Mouse (Mus musculus) forebrain, embryonic 15.5 days (tissue): ENCODE data around the gene Zfp652. TPM values are rescaled to one million over a fixed set of nuclear protein-coding genes. Genes with fewer than 3 reads are reported as not detected.

Experiments
- ATAC-seq: fragments of 200-750 bp; cut with Nextera tagmentation; replicated peaks from 2 replicates; pipeline ENCODE4 v1.8.0; 2017; ENCODE audit warnings: mild to moderate bottlenecking, moderate TSS enrichment, moderate library complexity
- H3K27ac ChIP-seq: fragments of 300-500 bp; sonication (generic); replicated peaks from 2 replicates; pipeline ENCODE4 v1.5.1; 2015; ENCODE audit warnings: mild to moderate bottlenecking, inconsistent platforms
- H3K27me3 ChIP-seq: fragments of 300-500 bp; sonication (generic); 2 replicates; pipeline ENCODE4 v1.6.1; 2015; ENCODE audit warnings: inconsistent platforms
- H3K36me3 ChIP-seq: fragments of 300-500 bp; sonication (generic); 2 replicates; pipeline ENCODE4 v1.6.1; 2015; ENCODE audit warnings: mild to moderate bottlenecking, inconsistent platforms
- H3K4me1 ChIP-seq: fragments of 300-500 bp; sonication (generic); 2 replicates; pipeline ENCODE4 v1.6.1; 2015; ENCODE audit warnings: inconsistent platforms
- H3K4me2 ChIP-seq: fragments of 300-500 bp; sonication (generic); replicated peaks from 2 replicates; pipeline ENCODE4 v1.6.1; 2015; ENCODE audit warnings: mild to moderate bottlenecking, inconsistent platforms
- H3K4me3 ChIP-seq: fragments of 300-500 bp; sonication (generic); 2 replicates; pipeline ENCODE4 v1.5.1; 2015; ENCODE audit warnings: mild to moderate bottlenecking, inconsistent platforms
- H3K9ac ChIP-seq: fragments of 300-500 bp; sonication (generic); replicated peaks from 2 replicates; pipeline ENCODE4 v1.6.1; 2015; ENCODE audit warnings: mild to moderate bottlenecking, inconsistent platforms
- H3K9me3 ChIP-seq: fragments of 300-500 bp; sonication (generic); 2 replicates; pipeline ENCODE4 v1.6.1; 2016; ENCODE audit warnings: inconsistent platforms
- WGBS: fragments of 180-500 bp; shearing (Covaris S2); methylation state at CpG from one replicate; pipeline ENCODE4 v1.1.7; 2015; ENCODE audit warnings: mixed read lengths; 5-methylcytosine and 5-hydroxymethylcytosine counted together
- polyA plus RNA-seq: library from polyadenylated mRNA; unstranded; fragments of >200 nt; fragmentation: Nextera tagmentation; extraction: Ambion mirVana; gene quantifications from 2 replicates; pipeline ENCODE4 v1.2.1, GENCODE M21; 2015

The Zfp652 gene
- polyA plus RNA-seq, 1 experiment from 2014 or later: 35.4 TPM

DNA sequence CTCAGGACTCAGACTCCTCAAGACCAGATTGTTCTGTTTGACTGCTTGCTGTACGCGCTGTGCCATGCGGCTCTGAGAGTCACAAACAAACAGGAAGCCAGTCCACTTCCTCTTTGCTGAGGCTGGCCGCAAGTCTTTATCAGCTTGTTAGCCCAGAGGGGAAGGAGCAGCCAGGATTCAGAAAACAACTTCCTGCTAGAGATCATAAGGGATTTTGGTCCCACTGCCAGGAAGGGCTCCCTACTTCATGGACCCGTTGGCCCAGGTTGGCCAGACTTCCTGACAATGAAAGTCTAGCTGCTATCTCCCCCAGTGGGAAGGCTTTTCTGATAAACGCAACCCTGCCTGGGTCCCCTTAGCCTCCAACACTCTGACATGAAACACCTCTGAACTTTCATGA lies 24.0 kb upstream of the Zfp652 start:
- no peaks in the 10 kb centered on the region for H3K9me3 ChIP-seq
- 81% methylated on average over 6 of the region's 6 CpGs for WGBS
- ATAC-seq: no peak
- no peaks in the 10 kb centered on the region for H3K4me1 ChIP-seq
- no peaks in the 10 kb centered on the region for H3K27me3 ChIP-seq
- no peak overlapping the region for H3K4me2 ChIP-seq
- H3K36me3 ChIP-seq: no peaks in the 10 kb centered on the region
- H3K9ac ChIP-seq: no peak overlapping the region
- no peak overlapping the region for H3K4me3 ChIP-seq
- no peak overlapping the region for H3K27ac ChIP-seq

DNA sequence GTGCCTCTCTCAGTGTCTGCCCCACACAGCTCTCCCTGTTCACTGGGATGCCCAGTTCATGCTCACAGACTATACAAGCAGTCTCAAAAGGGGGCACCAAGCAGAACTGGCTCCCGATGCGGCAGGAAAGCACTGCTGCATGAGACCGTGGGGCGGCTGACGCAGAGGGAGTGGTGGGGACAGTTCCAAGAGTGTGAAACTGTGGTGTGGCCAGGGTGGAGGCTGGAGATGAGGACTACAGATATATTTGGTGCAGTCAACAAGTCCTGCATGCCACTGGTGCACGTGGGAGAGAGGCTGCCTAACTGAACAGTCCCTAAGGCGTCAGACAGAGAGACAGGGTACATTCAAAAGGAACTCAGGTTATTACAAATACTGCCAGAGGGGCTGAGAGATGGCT lies 23.5 kb upstream of the Zfp652 start:
- 77% methylated on average over 7 of the region's 7 CpGs for WGBS
- Histone ChIP-seq H3K4me2 (no peak overlapping the region), H3K4me1 (no peaks in the 10 kb centered on the region), H3K27ac (no peak overlapping the region), H3K27me3 (no peaks in the 10 kb centered on the region), H3K9me3 (no peaks in the 10 kb centered on the region), H3K9ac (no peak overlapping the region), H3K36me3 (no peaks in the 10 kb centered on the region), H3K4me3 (no peak overlapping the region)
- ATAC-seq: no peak

DNA sequence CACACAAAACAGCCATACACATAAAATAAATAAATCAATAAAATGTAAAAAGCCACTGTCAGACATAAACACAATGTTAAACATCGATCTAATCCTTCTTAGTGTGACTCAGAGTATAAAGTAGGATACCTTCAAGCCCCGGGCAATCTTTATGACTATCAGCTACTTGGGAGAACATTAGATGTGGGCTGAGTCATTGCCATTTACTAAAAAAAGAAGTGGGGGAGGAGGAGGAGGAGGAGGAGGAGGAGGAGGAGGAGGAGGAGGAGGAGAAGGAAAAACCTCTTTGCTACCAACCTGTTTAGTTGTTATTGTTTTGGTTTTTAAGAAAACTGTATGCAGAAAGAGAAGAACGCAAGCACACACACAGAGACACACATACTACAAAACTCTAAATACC lies 22.9 kb upstream of the Zfp652 start:
- H3K36me3 ChIP-seq: no peaks in the 10 kb centered on the region
- no peak overlapping the region for H3K9ac ChIP-seq
- no peak overlapping the region for H3K27ac ChIP-seq
- WGBS: 85% methylated on average over 3 of the region's 3 CpGs
- no peak overlapping the region for H3K4me2 ChIP-seq
- no peak for ATAC-seq
- H3K4me3 ChIP-seq: no peak overlapping the region
- no peaks in the 10 kb centered on the region for H3K9me3 ChIP-seq
- H3K27me3 ChIP-seq: no peaks in the 10 kb centered on the region
- no peaks in the 10 kb centered on the region for H3K4me1 ChIP-seq

DNA sequence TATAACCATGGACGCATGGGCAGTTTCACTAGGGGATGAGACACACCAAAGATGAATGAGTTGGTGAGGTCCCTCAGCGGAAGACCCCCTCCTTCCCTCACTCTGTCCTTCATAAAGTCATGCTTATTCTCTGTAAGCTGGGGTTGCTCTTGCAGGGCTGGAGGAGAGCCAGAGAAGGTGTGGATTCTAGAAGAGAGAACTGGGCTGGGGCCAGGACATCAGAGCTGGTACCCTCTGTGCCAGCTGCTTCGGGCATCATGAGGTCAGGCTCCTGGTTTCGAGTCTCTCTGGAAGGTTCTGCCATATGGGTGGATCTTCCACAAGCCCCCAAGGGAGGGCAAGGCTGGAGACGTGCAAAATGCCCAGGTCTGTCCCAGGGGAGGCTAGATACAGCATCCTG lies 13.9 kb upstream of the Zfp652 start:
- 86% methylated on average over 5 of the region's 5 CpGs for WGBS
- no peak for ATAC-seq

DNA sequence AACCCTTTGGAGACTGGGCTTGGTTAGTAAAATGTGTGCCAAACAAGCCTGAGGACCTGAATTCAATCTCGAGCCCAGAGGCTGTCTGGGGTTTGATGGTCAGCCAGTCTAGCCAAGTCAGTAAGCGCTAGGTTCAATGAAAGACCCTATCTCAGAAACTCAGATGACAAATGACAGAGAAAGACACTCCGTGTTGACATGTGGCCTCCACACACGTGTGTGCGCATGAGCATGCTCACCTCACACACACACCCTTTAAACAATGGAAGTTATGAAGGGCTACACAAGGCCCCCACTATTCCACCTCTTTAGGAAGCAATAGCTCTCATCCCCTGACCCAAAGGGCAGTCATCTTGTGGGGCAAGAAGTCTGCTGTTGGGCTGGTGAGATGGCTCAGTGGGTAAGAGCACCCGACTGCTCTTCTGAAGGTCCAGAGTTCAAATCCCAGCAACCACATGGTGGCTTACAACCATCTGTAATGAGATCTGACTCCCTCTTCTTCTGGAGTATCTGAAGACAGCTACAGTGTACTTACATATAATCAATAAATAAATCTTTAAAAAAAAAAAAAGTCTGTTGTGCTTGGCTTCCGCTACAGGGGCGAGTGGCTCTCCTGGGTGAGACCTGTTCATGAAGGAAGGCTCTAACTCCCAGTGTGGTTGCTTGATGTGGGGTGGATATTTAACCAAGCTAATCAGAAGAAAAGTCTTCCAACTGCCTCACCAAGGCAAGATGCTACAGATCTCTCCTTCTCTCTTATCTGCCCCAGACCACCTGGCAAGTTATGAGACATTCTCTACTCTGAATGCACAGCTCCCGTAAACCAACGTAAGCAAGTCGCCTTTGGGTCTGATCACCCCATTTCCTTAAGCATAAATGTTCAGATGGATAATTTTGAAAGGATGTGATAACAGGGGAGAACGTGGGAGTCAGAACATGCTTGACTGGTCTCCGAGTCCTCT lies 11.4 kb upstream of the Zfp652 start:
- WGBS: 95% methylated on average over 13 of the region's 13 CpGs
- Histone ChIP-seq H3K4me3 (no peak overlapping the region), H3K27ac (no peak overlapping the region), H3K9me3 (no peaks in the 10 kb centered on the region), H3K4me2 (no peak overlapping the region), H3K27me3 (no peaks in the 10 kb centered on the region), H3K9ac (no peak overlapping the region), H3K4me1 (no peaks in the 10 kb centered on the region), H3K36me3 (no peaks in the 10 kb centered on the region)
- ATAC-seq: no peak

More for the DNA sequence above, 13.9 kb upstream of the Zfp652 start:
- Histone ChIP-seq H3K4me3 (no peak overlapping the region), H3K36me3 (no peaks in the 10 kb centered on the region), H3K9me3 (no peaks in the 10 kb centered on the region), H3K27ac (no peak overlapping the region), H3K4me1 (no peaks in the 10 kb centered on the region), H3K27me3 (no peaks in the 10 kb centered on the region), H3K4me2 (no peak overlapping the region), H3K9ac (no peak overlapping the region)

DNA sequence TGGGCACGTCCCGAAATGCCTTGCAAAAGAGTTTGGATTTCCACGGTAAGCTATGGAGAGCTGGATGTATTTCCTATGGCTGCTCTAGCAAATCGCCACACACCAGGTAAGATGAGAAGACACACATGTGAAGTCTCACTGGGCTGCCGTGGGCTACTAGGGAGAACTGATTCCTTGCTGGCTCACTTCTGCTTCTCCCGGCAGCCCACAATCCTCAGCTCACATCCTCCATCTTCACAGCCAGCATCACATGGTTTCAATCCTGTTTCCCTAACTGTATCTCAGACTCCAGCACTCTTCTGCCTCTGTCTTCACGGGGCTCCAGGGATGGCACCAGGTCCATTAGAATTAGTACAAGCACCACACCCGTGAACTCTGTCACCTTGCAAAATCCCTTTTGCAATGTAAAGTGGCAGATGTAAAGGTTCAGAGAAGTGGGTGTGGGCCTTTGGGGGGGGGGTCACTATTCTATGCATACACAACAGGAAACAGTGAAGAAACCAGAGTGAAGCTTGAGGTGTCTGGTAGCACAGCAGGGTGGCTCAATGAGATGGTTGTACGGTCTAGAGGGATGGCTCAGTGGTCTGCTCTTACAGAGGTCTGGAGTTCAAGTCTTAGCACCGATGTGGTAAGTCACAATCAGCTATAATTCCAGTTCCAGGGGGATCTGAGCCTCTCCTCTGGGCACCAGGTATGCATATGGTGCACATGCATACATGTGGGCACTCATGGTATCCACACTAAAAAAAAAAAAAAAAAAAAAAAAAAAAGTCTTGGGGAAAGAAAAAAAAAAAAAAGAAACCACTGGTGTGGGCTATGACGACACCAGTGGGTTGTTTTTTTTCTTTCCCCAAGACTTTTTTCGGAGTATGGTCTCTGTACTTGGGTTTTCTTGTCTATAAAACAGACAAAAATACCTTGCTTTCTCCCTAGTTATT lies 8.2 kb upstream of the Zfp652 start:
- H3K27me3 ChIP-seq: no peaks in the 10 kb centered on the region
- ATAC-seq: no peak
- H3K4me1 ChIP-seq: no peaks in the 10 kb centered on the region
- WGBS: 89% methylated on average over 12 of the region's 12 CpGs
- H3K27ac ChIP-seq: no peak overlapping the region
- no peak overlapping the region for H3K4me2 ChIP-seq
- no peaks in the 10 kb centered on the region for H3K36me3 ChIP-seq
- no peaks in the 10 kb centered on the region for H3K9me3 ChIP-seq
- no peak overlapping the region for H3K4me3 ChIP-seq
- H3K9ac ChIP-seq: no peak overlapping the region

DNA sequence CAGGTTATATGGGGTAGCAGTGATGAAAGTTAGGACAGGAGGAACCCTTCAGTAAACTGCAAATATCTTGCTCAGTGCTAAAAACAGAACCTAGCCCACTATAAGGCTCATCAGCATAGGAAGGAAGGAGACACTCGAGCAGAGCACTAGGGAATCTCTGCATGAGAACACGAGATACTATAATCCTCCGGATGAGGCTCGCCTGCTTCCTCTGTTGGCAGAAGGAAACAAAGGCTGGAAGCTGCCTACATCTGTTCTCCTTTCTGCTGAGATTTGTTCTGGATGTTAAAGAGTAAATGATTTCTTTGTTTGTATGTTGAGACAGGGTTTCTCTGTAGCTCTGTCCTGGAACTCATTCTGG lies 7.5 kb upstream of the Zfp652 start:
- ATAC-seq: no peak
- Histone ChIP-seq H3K36me3 (no peaks in the 10 kb centered on the region), H3K27me3 (no peaks in the 10 kb centered on the region), H3K27ac (no peak overlapping the region), H3K4me1 (no peaks in the 10 kb centered on the region), H3K9me3 (no peaks in the 10 kb centered on the region), H3K9ac (no peak overlapping the region), H3K4me2 (no peak overlapping the region), H3K4me3 (no peak overlapping the region)
- WGBS: 84% methylated on average over 4 of the region's 4 CpGs

DNA sequence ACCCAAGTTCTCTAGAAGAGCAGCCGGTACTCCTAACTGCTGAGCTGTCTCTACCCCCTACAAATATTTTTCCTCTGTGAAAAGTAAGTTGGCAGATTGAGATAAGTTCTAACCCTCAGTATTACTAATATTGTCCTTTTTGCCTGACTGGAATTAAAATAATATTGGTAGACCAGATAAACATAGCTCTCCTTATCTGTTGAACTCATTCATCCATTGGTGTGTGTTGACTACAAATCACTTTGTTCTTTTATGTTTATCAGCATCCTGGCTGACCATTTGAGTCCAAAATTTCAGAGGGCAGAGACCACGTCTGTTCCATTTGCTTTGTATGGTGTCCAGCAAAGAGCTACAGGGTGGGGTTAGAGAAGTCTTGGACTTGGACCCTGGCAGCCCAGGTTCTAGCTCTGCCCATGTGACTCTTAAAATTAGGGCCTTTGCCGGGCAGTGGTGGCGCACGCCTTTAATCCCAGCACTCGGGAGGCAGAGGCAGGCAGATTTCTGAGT lies 2.9 kb upstream of the Zfp652 start:
- 93% methylated on average over 6 of the region's 6 CpGs for WGBS
- Histone ChIP-seq H3K9ac (no peak overlapping the region), H3K4me2 (no peak overlapping the region), H3K27ac (no peak overlapping the region), H3K4me3 (no peak overlapping the region), H3K36me3 (no peaks in the 10 kb centered on the region), H3K9me3 (no peaks in the 10 kb centered on the region), H3K27me3 (no peaks in the 10 kb centered on the region), H3K4me1 (peaks cover 9% of the 10 kb centered on the region)
- ATAC-seq: no peak

DNA sequence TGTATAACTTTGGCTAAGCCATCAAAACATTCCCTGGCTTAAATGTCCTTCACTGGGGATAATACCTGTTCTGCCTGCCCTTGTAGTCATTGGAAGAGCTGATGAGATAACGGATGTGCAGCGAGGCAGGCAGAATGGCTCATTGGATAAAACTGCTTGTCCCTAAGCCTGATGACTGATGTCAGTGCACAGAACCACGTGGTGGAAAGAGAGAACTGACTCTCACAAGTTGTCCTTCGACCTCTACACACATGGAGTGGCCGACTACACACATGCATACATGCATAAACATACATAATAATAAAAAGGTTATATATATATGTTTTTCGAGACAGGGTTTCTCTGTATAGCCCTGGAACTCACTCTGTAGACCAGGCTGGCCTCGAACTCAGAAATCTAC lies 2.0 kb upstream of the Zfp652 start:
- no peak for ATAC-seq
- WGBS: 84% methylated on average over 7 of the region's 7 CpGs

DNA sequence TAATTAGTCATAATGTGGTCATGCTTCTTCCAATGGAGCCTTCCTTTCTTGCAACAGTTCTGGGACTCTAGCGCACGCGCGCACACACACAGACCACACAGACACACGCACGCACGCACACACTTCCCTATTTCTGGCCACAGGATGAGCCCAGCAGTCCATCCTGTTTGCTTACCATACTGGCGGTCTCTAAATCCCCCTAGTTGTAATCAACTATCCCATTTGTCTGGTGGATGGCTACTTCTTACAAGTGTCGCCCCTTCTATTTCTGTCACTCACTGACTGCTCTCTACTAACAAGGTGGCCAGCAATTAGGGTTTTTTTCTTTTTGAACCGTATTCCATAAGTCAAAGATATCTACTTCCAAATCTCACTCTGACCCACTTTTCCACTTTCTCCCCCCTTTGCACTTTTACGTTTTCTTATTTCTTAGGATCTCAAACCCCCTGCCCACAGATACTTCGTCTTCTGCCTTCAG lies 349 bp upstream of the Zfp652 start:
- H3K27ac ChIP-seq: peak overlapping the region; percentile 98
- no peaks in the 10 kb centered on the region for H3K36me3 ChIP-seq
- no peaks in the 10 kb centered on the region for H3K9me3 ChIP-seq
- peak overlapping the region; percentile 89 for H3K4me3 ChIP-seq
- H3K27me3 ChIP-seq: no peaks in the 10 kb centered on the region
- peak overlapping the region; percentile 87 for H3K4me2 ChIP-seq
- peak; percentile 9; the same call in 1 of the 2 replicates for ATAC-seq
- peaks cover 26% of the 10 kb centered on the region for H3K4me1 ChIP-seq
- 39% methylated on average over 12 of the region's 12 CpGs for WGBS
- H3K9ac ChIP-seq: peak overlapping the region; percentile 98

More for the DNA sequence above, 2.0 kb upstream of the Zfp652 start:
- H3K36me3 ChIP-seq: no peaks in the 10 kb centered on the region
- no peak overlapping the region for H3K9ac ChIP-seq
- H3K27ac ChIP-seq: no peak overlapping the region
- H3K4me1 ChIP-seq: peaks cover 18% of the 10 kb centered on the region
- H3K4me3 ChIP-seq: no peak overlapping the region
- no peaks in the 10 kb centered on the region for H3K27me3 ChIP-seq
- no peak overlapping the region for H3K4me2 ChIP-seq
- H3K9me3 ChIP-seq: no peaks in the 10 kb centered on the region

DNA sequence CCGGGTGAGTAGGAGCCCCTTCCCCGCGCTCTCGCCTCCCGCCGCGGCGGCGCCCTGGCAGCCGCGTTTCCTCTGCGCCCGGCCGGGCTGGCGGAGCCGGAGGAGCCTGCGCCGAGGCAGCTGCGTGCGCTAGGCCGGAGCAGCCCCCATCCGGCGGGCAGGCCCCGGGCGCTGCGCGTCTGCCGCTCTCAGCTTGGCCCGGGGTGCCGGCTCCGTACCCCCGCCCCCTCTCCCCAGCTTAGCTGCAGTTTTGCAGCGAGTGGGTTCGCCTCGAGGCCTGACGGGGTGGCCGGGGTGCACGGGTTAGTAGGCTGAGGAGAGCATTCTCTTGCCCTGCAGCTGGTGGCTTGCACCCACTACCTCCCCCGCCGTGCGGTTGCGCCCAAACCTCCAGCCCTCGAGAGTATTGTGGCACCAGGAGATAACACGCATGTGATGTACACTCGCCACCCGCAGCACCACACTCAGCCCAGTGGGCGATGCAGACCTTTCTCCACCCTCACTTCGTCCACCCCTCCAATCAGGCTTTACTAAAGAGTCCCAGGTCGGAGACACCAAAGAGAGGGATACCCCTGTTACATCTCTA lies 845 bp downstream of the Zfp652 start:
- Histone ChIP-seq H3K9me3 (no peaks in the 10 kb centered on the region), H3K27ac (peak overlapping the region; percentile 98), H3K4me1 (peaks cover 26% of the 10 kb centered on the region), H3K9ac (peak overlapping the region; percentile 98), H3K27me3 (no peaks in the 10 kb centered on the region), H3K4me2 (peak overlapping the region; percentile 87), H3K36me3 (no peaks in the 10 kb centered on the region), H3K4me3 (peak overlapping the region; percentile 89)
- ATAC-seq: peak; percentile 78
- WGBS: under 1% methylated on average over 31 of the region's 49 CpGs
